Mouse (Mus musculus) embryo, embryonic 9.5 days (tissue): ENCODE results near the gene Hexim2.
A peak's percentile ranks its signal among the peaks of the same experiment; 100 is the strongest.

ENCODE experiments used
- DNase-seq: peaks from one replicate; pipeline ENCODE4 v3.0.0-alpha.2; 2017; ENCODE audit errors: extremely low spot score

Hexim2 gene

DNA sequence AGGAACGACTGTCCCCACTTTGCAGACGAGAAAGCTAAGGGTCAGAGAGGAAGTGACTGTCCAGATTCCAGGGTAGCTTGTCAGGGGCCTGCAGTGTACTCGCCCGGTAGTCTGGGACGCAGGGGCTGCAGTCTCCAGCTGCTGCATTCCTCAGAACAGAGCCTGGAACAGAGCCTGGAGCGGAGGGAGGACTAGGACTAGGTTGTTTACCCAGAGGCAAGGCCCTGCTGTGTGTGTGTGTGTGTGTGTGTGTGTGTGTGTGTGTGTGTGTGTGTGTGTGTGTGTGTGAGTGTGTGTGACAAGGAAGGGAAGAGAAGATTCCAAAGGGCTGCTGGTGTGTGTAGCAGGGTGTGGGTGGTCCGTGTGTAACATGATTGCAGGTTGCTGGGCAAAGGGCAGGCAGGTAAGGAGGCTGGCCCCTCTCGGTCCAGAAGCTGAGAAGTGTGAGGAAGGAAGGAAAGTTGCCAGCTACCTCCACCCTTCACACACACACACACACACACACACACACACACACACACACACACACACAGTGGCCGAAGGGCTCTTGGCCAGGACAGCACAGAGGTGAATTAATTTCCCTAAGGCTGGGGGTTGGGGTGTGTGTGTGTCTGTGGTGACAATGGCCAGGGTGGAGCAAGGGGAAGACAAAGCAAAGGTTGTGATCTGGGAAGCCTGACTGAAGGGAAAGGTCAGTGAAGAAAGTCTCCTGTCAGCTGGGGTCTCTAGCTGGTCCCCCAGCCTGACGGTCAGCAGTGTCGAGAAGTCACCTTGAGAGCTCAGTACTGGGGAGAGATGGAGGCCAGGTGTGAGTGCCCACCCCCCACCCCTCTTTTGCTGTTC is 9.1 kb downstream of the Hexim2 start:
- DNase-seq: peak; percentile 32

- DNase-seq: no peak
These were observed 9.7 kb downstream of the Hexim2 start for GRCm38 (mm10) chr11:103141944-103142255.

DNA sequence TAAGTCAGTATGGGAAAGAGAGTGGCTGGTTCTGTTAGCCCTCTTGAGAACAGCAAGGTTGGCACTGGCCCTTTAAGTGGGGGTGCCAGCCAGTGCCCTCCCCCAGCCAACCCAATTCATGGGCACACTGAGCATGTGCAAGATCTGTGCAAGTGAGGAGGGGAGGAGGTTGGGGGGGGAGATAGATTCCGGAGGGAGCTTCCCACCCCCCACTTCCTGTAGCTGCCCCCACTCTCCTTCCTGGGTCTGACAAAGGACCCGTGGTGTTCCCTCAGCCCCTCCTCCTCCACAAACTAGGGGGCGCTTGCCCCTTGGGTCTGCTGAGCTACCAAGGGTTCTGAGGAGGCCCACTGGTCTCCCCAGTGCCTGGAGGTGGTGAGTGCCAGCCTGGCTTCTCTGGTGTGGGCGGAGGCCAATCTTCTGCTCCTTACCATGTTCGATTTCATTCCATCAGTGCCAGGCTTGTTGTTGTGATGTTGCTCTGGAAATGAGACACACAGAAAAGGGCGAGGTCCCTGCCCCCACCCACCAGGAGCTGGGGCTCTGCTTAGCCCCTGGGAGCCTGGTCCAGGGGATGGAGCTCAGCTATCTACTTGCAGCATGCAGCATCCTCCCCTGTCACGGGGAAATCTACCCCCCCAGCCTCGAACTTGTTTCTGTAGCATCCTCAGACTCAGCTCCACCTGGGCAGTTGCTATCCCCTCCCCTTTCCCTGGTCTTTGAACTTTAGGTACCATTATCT is 10.4 kb downstream of the Hexim2 start:
- DNase-seq: peak; percentile 35

GRCm38 (mm10) chr11:103144309-103145285 is 12.4 kb downstream of the Hexim2 start:
- DNase-seq: no peak

DNA sequence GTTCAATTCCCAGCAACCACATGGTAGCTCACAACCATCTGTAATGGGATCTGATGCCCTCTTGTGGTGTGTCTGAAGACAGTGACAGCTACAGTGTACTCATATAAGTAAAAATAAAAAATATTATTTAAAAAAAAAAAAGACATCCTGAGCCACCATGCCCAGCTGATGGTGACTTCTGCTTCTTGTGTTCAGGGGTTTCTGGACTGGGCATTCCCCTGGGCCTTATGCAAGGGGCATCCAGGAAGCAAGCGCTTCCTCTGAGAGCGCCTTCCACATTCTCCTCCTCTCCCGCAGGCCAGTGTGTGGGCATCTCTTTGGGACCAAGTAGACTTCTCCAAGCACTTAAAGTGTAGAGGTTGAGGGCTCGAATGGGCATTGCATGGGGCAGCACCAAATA is 14.2 kb downstream of the Hexim2 start:
- DNase-seq: no peak

- no peak for DNase-seq
These were observed 15.5 kb downstream of the Hexim2 start for GRCm38 (mm10) chr11:103147766-103148165.

DNA sequence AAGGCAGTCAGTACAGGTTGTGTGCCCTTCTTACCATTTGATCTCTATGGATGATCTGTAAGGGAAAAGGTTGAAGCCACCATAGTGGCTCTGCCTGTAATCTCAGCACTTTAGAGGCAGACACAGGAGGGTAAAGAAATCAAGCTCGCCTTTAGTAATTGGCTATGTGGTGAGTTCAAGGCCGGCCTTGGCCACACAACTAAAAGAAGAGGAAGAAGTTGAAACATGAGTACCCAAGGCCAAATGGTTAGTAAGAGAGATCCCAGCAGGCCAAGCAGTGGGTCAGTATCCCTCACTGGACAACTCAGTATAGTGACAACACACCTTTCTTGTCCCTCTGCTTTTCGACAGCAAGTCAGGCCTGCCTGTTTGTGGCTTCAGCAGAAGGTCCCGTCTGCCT is 17.5 kb downstream of the Hexim2 start:
- no peak for DNase-seq

- peak; percentile 99 for DNase-seq
These were observed 26.6 kb downstream of the Hexim2 start for GRCm38 (mm10) chr11:103158621-103159478.

DNA sequence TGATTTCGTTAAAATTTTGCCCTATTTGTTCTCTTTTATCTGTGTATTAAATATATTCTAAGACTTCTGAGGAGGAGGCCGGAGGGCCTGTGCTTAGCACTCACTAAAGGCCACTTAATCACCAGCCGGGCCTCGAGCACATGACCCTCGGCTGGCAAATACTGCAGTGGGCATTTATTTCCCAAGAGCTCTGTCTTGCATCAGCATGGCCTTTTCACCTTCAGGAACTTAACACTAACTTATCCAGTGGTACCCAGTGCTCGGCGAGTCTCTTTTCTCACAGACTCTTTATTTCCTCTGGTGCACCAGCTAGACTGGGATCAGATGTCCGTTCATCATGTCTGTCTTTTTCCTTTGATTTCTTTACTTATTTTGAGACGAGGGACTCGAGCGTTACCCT is 28.5 kb downstream of the Hexim2 start:
- no peak for DNase-seq

DNA sequence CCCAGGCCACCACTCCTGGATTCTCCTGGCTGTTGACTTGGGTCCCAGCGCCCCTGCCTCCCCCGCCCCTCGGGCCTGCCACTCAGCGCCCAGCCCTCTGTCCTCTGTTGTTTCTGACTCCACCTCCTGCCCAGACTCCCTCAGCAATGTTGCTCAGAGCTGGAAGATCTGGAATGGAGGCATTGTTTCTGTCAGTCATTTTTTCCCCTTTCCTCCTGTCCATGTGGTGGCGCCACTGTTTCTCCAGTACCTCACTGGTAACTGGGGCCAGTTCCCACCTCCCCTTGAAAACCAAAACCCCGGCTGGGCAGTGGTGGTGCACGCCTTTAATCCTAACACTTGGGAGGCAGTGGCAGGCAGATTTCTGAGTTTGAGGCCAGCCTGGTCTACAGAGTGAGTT is 29.2 kb downstream of the Hexim2 start:
- DNase-seq: no peak

DNA sequence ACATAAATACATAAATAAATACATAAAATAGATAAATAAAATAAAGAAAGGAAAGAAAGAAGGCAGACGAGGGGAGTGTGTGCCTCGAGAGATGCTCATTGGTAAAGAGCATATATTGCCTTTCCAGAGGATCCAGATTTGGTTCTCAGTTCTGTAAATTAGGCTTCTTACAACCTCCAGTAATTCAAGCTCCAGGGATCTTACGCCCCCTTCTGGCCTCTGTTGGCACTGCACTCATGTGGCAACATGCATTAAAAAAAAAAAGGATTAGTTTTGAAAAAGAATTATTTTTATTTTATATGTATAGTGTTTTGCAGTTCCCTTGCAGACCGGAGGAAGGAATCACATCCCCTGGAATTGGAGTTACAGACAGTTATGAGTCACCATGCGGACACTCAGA is 29.9 kb downstream of the Hexim2 start:
- DNase-seq: no peak

GRCm38 (mm10) chr11:103164391-103164790 is 32.2 kb downstream of the Hexim2 start:
- no peak for DNase-seq

- DNase-seq: peak; percentile 52
These were observed 36.6 kb downstream of the Hexim2 start for GRCm38 (mm10) chr11:103168690-103169390.

- DNase-seq: no peak
These were observed 37.4 kb downstream of the Hexim2 start for GRCm38 (mm10) chr11:103169664-103170063.

GRCm38 (mm10) chr11:103170111-103170493 is 37.9 kb downstream of the Hexim2 start:
- DNase-seq: no peak

- DNase-seq: no peak
These were observed 38.5 kb downstream of the Hexim2 start, which contains the start of gene Fmnl1 for GRCm38 (mm10) chr11:103170494-103171285. Fmnl1 (plus strand) TSS chr11:103171107.

DNA sequence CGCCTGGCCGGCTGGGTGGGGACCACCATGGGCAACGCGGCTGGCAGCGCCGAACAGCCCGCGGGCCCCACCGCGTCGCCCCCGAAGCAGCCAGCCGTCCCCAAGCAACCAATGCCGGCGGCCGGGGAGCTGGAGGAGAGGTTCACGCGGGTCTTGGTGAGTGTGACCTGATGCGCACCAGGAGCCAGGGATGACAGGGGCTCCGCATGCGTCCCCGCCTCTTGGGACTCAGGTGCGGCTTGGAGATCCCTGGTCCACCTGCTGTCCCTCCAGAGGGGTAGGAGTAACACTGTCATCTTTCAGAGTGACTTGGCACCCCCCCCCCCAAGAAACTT is 39.0 kb downstream of the Hexim2 start:
- no peak for DNase-seq

GRCm38 (mm10) chr11:103171703-103172391 is 39.6 kb downstream of the Hexim2 start:
- DNase-seq: no peak

GRCm38 (mm10) chr11:103172392-103173040 is 40.3 kb downstream of the Hexim2 start:
- DNase-seq: no peak
